Mouse (Mus musculus) heart, postnatal 0 days (tissue): ENCODE results near the gene Ggt5. TPM values are rescaled to one million over a fixed set of nuclear protein-coding genes. Genes with fewer than 3 reads are reported as not detected.

Experiments
- ATAC-seq: fragments of 200-750 bp; cut with Nextera tagmentation; 2 replicates; pipeline ENCODE4 v1.8.0; 2017; ENCODE audit warnings: low read depth, moderate number of reproducible peaks, moderate library complexity; ENCODE audit not compliant: insufficient read depth
- DNase-seq: peaks from one replicate; pipeline ENCODE4 v3.0.0-alpha.2; 2016; ENCODE audit warnings: low spot score
- H3K27ac ChIP-seq: fragments of 300-500 bp; sonication (generic); 2 replicates; pipeline ENCODE4 v1.5.1; 2014; ENCODE audit warnings: low read depth, mild to moderate bottlenecking
- H3K27me3 ChIP-seq: fragments of 300-500 bp; sonication (generic); 2 replicates; pipeline ENCODE4 v1.6.1; 2014; ENCODE audit warnings: low read length, mixed read lengths; ENCODE audit not compliant: control insufficient read depth, insufficient read depth
- H3K36me3 ChIP-seq: fragments of 300-500 bp; sonication (generic); replicated peaks from 2 replicates; pipeline ENCODE4 v1.6.1; 2014; ENCODE audit warnings: low read length, mixed read lengths; ENCODE audit not compliant: control insufficient read depth, insufficient read depth
- H3K4me1 ChIP-seq: fragments of 300-500 bp; sonication (generic); 2 replicates; pipeline ENCODE4 v1.6.1; 2014; ENCODE audit warnings: antibody characterized with exemption; ENCODE audit not compliant: control insufficient read depth, insufficient read depth
- H3K4me2 ChIP-seq: fragments of 300-500 bp; sonication (generic); 2 replicates; pipeline ENCODE4 v1.6.1; 2014; ENCODE audit warnings: low read depth, mild to moderate bottlenecking, low read length, moderate library complexity
- H3K4me3 ChIP-seq: fragments of 300-500 bp; sonication (generic); 2 replicates; pipeline ENCODE4 v1.5.1; 2014; ENCODE audit warnings: low read depth, low read length
- H3K9ac ChIP-seq: fragments of 300-500 bp; sonication (generic); replicated peaks from 2 replicates; pipeline ENCODE4 v1.6.1; 2014; ENCODE audit warnings: low read depth, low read length, mixed read lengths
- H3K9me3 ChIP-seq: fragments of 300-500 bp; sonication (generic); replicated peaks from 2 replicates; pipeline ENCODE4 v1.6.1; 2016; ENCODE audit warnings: low read length; ENCODE audit not compliant: control insufficient read depth
- CTCF ChIP-seq: IDR thresholded peaks from 2 replicates; pipeline ENCODE4 v1.5.1; 2016; ENCODE audit warnings: antibody characterized with exemption, control low read depth, low read depth
- EP300 ChIP-seq: IDR thresholded peaks from 2 replicates; pipeline ENCODE4 v1.6.1; 2016; ENCODE audit warnings: antibody characterized with exemption, low read depth
- WGBS: fragments of 180-500 bp; shearing (Covaris S2); extraction: QIAGEN DNeasy Blood & Tissue Kit; methylation state at CpG from one replicate; pipeline ENCODE4 v1.1.7; 2014; 5-methylcytosine and 5-hydroxymethylcytosine counted together
- polyA plus RNA-seq: library from polyadenylated mRNA; unstranded; fragments of >200 nt; fragmentation: Nextera tagmentation; extraction: Ambion mirVana; gene quantifications from 2 replicates; pipeline ENCODE4 v1.2.1, GENCODE M21; 2015
- total RNA-seq: library from RNA; depleted of rRNA; stranded (reverse); fragments of >200 nt; gene quantifications from 2 replicates; pipeline ENCODE4 v1.2.3, GENCODE M21; 2014; ENCODE audit warnings: low replicate concordance; rRNA removed

The Ggt5 gene
- total RNA-seq (17.8 and 53.4 TPM in 2 replicates), polyA plus RNA-seq (6.7 and 7.6 TPM in 2 replicates)

GRCm38 (mm10) chr10:75589129-75589528 lies at the start of gene Ggt5:
TSS of gene Ggt5 (plus strand) at chr10:75589340.
- 0 out of 2 replicates have a peak, but pooled peaks cover 7% of the 10 kb centered on the region for H3K27me3 ChIP-seq
- 18% methylated on average over 5 of the region's 5 CpGs for WGBS
- H3K9ac ChIP-seq, result peak within 1 kb of the TSS; percentile 45
- peaks cover 23% of the 10 kb centered on the region for H3K4me1 ChIP-seq
- TF ChIP-seq EP300 (no peak), CTCF (no peak)
- H3K36me3 ChIP-seq, result no peaks in the 10 kb centered on the region
- H3K9me3 ChIP-seq, result no peaks in the 10 kb centered on the region
- H3K4me3 ChIP-seq, result peak within 1 kb of the TSS; percentile 38
- DNase-seq (peak; percentile 71), ATAC-seq (no peak)
- H3K27ac ChIP-seq, result peak within 1 kb of the TSS; percentile 81
- H3K4me2 ChIP-seq, result peak within 1 kb of the TSS; percentile 56

- Histone ChIP-seq H3K9ac (no peak overlapping the region), H3K4me1 (no peaks in the 10 kb centered on the region), H3K4me3 (no peak overlapping the region), H3K36me3 (no peaks in the 10 kb centered on the region), H3K27me3 (no peaks in the 10 kb centered on the region), H3K27ac (no peak overlapping the region), H3K9me3 (peaks cover 12% of the 10 kb centered on the region; the same call in 1 of the 2 replicates), H3K4me2 (no peak overlapping the region)
- ATAC-seq (no peak), DNase-seq (no peak)
- TF ChIP-seq CTCF, result no peak
- no peak for TF ChIP-seq EP300
- WGBS, result 40% methylated on average over 7 of the region's 7 CpGs
Observed at GRCm38 (mm10) chr10:75547901-75548300, 41.2 kb upstream of the Ggt5 start.

GRCm38 (mm10) chr10:75548486-75548885 lies 40.7 kb upstream of the Ggt5 start:
- no peak for DNase-seq
- 38% methylated on average over 14 of the region's 14 CpGs for WGBS
- ATAC-seq, result peak; percentile 42; the same call in 1 of the 2 replicates
- TF ChIP-seq CTCF, result no peak
- no peak for TF ChIP-seq EP300
- H3K4me1 ChIP-seq, result no peaks in the 10 kb centered on the region
- no peaks in the 10 kb centered on the region for H3K27me3 ChIP-seq
- no peak overlapping the region for H3K27ac ChIP-seq
- no peaks in the 10 kb centered on the region for H3K36me3 ChIP-seq
- no peak overlapping the region for H3K4me2 ChIP-seq
- peaks cover 12% of the 10 kb centered on the region; the same call in 1 of the 2 replicates for H3K9me3 ChIP-seq
- no peak overlapping the region for H3K9ac ChIP-seq
- H3K4me3 ChIP-seq, result no peak overlapping the region

- no peaks in the 10 kb centered on the region for H3K4me1 ChIP-seq
- H3K27ac ChIP-seq, result no peak overlapping the region
- no peaks in the 10 kb centered on the region for H3K36me3 ChIP-seq
- DNase-seq, result no peak
- H3K27me3 ChIP-seq, result no peaks in the 10 kb centered on the region
- peaks cover 9% of the 10 kb centered on the region; the same call in 1 of the 2 replicates for H3K9me3 ChIP-seq
- H3K4me3 ChIP-seq, result no peak overlapping the region
- ATAC-seq, result no peak
- H3K4me2 ChIP-seq, result no peak overlapping the region
- H3K9ac ChIP-seq, result no peak overlapping the region
- TF ChIP-seq EP300, result no peak
- TF ChIP-seq CTCF, result no peak
- WGBS, result 74% methylated on average over 7 of the region's 7 CpGs
Observed at GRCm38 (mm10) chr10:75549886-75550285, 39.3 kb upstream of the Ggt5 start.

GRCm38 (mm10) chr10:75551175-75551574 lies 38.0 kb upstream of the Ggt5 start:
- Histone ChIP-seq H3K4me2 (no peak overlapping the region), H3K36me3 (no peaks in the 10 kb centered on the region), H3K4me3 (no peak overlapping the region), H3K9me3 (no peaks in the 10 kb centered on the region), H3K27ac (no peak overlapping the region), H3K27me3 (no peaks in the 10 kb centered on the region), H3K9ac (no peak overlapping the region), H3K4me1 (peaks cover 5% of the 10 kb centered on the region)
- TF ChIP-seq EP300 (no peak), CTCF (no peak)
- WGBS, result 47% methylated on average over 12 of the region's 12 CpGs
- no peak for ATAC-seq
- no peak for DNase-seq

GRCm38 (mm10) chr10:75552106-75552505 lies 37.0 kb upstream of the Ggt5 start:
- H3K9me3 ChIP-seq, result no peaks in the 10 kb centered on the region
- peaks cover 14% of the 10 kb centered on the region for H3K4me1 ChIP-seq
- H3K9ac ChIP-seq, result no peak overlapping the region
- H3K36me3 ChIP-seq, result no peaks in the 10 kb centered on the region
- WGBS, result 49% methylated on average over 2 of the region's 2 CpGs
- H3K27me3 ChIP-seq, result no peaks in the 10 kb centered on the region
- no peak for DNase-seq
- no peak overlapping the region for H3K4me2 ChIP-seq
- no peak overlapping the region for H3K27ac ChIP-seq
- TF ChIP-seq EP300, result no peak
- TF ChIP-seq CTCF, result no peak
- ATAC-seq, result no peak
- H3K4me3 ChIP-seq, result no peak overlapping the region
